Mouse (Mus musculus) spleen, postnatal 10 days (tissue): ENCODE measurements at regions not wholly inside any gene's neighbourhood (a gene's known extent, or its start where the extent isn't known, plus 50 kb on each side); places are given as distances from the start of the nearest gene placed in this dataset.

ENCODE experiments used
- DNase-seq, 2 experiments: peaks; one replicate each; pipeline ENCODE4 v3.0.0; 2021 to 2022; ENCODE audit warnings: low spot score in 2 of 2

GRCm38 (mm10) chr4:134990651-134991050, 60.0 kb downstream of the Syf2 start:
- no peak for DNase-seq

- no peak for DNase-seq
Measured at GRCm38 (mm10) chr4:134993526-134994122, 62.9 kb downstream of the Syf2 start.

- DNase-seq = no peak
Measured at GRCm38 (mm10) chr4:134994205-134994604, 63.5 kb downstream of the Syf2 start.

- no peak for DNase-seq
Measured at GRCm38 (mm10) chr4:134994648-134995047, 64.0 kb downstream of the Syf2 start.

GRCm38 (mm10) chr4:134995052-134995451, 64.4 kb downstream of the Syf2 start:
- no peak for DNase-seq

GRCm38 (mm10) chr4:134996121-134996520, 65.4 kb downstream of the Syf2 start:
- DNase-seq = no peak

- DNase-seq = no peak
Measured at GRCm38 (mm10) chr4:134997461-134998434, 67.0 kb downstream of the Syf2 start.

- DNase-seq = no peak
Measured at GRCm38 (mm10) chr4:134998928-134999658, 68.4 kb downstream of the Syf2 start.

GRCm38 (mm10) chr4:135002091-135002925, 71.6 kb downstream of the Syf2 start:
- DNase-seq = no peak

GRCm38 (mm10) chr4:135011365-135011764, 80.7 kb downstream of the Syf2 start:
- no peak for DNase-seq

GRCm38 (mm10) chr4:135012945-135013344, 82.2 kb downstream of the Syf2 start:
- no peak for DNase-seq

GRCm38 (mm10) chr4:135013932-135014331, 83.2 kb downstream of the Syf2 start:
- DNase-seq = peak in 1 of 2 experiments; percentile 58

- DNase-seq = peak; percentile 48 to 76
Measured at GRCm38 (mm10) chr4:135018018-135018417, 87.3 kb downstream of the Syf2 start.

GRCm38 (mm10) chr4:135019120-135019519, 88.4 kb downstream of the Syf2 start:
- no peak for DNase-seq

GRCm38 (mm10) chr4:135020262-135020991, 89.7 kb downstream of the Syf2 start:
- DNase-seq = no peak

GRCm38 (mm10) chr4:135023200-135023599, 92.5 kb downstream of the Syf2 start:
- DNase-seq = peak in 1 of 2 experiments; percentile 32

- no peak for DNase-seq
Measured at GRCm38 (mm10) chr4:135025802-135026201, 94.7 kb upstream of the Runx3 start.

- DNase-seq = no peak
Measured at GRCm38 (mm10) chr4:135027136-135027535, 93.3 kb upstream of the Runx3 start.

- no peak for DNase-seq
Measured at GRCm38 (mm10) chr4:135029723-135030122, 90.7 kb upstream of the Runx3 start.

- no peak for DNase-seq
Measured at GRCm38 (mm10) chr4:135032461-135032860, 88.0 kb upstream of the Runx3 start.

- no peak for DNase-seq
Measured at GRCm38 (mm10) chr4:135033302-135033701, 87.2 kb upstream of the Runx3 start.
